Mouse (Mus musculus) fibroblast of lung, adult 2 months (primary cell): ENCODE measurements around the gene 5730596B20Rik.

Source experiments
- DNase-seq: peaks from one replicate; pipeline ENCODE4 v3.0.0-alpha.2; 2011; ENCODE audit warnings: low read depth

The 5730596B20Rik gene

DNA sequence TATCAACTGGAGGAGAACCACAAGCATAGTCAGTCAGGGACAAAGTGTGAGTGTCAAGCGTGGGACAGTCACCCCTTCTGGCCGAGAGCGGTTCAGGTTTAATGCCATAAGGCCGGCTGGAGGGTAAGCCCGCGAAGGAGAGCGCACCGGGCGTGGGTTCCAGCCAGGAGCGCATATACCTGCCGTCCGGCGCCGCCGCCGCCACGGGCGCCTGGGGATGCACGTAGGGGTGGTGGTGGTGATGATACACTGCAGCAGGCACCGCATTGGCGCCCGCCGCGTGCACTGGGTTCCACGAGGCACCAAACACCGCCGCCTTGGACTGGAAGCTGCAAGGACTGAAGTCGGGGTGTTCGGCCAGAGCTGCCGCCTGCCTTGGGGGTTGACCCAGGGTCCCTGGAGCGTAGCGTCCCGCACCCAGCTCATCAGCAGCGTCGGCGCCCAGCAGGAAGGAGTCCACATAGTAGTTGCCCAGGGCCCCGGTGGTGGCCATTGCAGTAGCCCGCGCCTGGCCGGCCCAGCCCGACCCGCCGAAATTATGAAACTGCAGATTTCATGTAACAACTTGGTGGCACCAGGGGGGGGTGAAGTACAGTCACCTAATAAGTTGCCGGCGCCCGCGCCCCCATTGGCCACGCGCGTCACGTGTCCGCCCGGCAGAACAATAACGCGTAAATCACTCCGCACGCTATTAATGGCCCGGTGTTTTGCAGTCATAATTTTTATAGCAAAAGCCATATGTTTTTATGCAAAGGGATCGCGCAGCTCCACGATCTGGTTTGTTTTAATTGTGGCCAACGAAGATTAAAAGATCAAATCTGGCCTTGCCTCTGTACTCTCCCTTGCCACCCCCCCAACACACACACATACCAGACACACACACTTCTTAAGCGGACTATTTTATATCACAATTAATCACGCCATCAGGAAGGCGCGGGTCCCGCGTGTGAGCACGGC, 48.6 kb downstream of the 5730596B20Rik start:
- no peak for DNase-seq

DNA sequence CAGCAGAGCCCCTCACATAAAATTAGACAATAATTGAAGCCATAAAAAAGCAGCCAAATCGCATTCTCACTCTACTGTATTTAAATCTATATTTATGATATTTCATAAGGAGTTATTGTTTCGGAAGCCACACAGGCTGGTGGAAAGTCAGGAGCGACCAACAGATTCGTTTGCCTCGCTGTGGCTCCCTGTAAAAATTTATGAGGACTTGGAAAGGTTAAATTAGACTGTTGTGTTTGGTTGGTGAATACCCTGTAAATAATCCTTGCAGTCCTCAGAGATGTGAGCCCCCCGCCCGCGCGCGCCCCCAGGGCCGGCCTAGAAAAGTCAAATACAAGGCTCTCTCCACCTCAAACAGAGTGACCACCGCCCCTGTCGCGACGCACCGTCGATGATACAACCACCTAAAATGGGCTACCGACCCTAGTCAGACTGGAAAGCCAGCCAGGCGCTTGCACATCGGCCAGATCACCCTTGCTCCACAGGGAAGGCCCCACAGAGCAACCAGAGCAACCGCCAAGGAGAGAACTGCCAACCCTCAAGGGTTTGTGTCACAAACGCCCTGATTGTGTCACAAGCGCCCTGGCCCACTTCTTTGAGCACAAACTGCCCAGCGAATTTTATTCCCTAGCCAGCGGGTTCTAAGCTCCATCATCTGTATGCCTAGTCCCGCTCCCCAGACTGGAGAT, 49.4 kb downstream of the 5730596B20Rik start:
- no peak for DNase-seq

DNA sequence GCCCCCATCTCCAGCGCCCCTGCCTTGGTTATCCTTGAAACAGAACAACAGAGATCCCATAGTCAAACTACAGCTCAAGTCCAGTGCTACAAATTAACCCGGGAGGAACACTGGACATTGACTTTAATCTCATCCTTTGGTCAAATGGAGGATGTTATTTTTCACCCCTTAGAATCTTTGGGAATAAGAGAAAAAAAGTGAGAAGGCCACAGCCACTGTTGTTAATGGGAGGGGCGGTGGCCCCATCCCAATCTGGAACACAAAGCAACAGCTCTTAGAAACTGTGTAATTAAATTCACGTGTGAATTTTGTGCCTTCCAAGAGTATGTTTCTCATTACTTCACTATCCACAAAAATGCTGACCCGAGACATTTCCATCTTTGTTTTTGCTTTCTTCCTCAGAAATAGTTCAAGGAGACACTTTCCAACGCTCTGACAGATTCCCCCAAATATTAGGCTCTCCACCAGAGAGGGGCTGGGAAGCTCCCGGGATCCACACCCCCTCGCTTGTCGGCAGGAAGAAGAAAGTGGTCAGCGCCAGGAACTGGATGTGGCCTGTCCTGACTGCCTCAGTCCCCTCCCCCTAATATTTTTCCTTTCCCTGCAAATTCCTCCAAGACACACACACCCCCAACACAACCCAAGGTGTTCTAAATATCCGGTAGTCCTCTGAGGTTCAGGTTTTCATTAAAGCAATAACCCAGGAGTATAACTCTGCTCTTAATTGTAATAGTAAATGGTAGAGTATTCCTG, 50.3 kb downstream of the 5730596B20Rik start:
- DNase-seq: no peak

DNA sequence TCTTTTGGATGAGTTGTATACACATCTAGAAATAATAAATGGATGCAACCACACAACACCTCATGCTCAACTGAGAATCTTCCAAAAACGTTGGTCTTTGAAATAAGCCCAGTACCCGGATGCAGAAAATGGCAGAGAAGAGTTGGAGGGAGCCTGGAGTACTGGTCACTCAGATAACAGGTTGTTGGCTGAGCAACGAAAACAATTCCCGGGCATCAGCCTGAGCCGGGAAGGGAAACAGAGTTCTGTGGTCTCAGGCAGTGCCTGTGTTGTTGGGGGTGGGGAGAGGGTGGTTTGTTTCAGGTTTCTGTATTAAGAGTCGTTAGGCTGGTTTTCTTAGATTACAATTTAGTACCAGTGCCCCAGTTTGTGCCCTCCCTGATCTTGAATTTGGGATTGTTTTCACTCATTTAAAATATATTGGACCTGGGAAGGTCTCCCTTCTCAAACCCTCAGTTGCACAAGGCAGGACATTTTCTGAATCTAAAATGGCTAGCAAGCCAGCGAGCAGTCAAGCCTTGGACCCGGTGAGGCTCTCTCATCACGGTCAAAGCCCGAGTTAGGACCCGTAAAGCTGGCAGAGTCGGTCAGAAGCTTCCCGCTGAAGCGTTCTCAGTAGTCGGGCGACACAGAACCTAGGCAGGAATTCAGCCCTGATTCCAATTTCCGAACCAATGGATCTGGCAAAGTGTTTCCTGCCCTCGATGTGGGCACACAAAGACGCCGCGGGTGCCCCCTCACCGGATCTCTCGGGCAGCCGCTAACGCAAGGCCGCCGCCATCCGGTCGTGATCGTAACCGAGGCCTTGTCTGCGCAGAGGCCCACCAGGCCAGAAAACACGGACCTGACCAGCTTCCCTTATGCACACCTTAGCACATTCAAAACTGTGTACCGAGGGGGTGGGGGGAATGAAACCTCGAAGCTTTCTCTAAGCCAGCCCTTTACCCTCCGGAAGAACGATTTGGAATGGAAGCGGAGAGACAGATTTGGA, 51.5 kb downstream of the 5730596B20Rik start:
- DNase-seq: no peak

DNA sequence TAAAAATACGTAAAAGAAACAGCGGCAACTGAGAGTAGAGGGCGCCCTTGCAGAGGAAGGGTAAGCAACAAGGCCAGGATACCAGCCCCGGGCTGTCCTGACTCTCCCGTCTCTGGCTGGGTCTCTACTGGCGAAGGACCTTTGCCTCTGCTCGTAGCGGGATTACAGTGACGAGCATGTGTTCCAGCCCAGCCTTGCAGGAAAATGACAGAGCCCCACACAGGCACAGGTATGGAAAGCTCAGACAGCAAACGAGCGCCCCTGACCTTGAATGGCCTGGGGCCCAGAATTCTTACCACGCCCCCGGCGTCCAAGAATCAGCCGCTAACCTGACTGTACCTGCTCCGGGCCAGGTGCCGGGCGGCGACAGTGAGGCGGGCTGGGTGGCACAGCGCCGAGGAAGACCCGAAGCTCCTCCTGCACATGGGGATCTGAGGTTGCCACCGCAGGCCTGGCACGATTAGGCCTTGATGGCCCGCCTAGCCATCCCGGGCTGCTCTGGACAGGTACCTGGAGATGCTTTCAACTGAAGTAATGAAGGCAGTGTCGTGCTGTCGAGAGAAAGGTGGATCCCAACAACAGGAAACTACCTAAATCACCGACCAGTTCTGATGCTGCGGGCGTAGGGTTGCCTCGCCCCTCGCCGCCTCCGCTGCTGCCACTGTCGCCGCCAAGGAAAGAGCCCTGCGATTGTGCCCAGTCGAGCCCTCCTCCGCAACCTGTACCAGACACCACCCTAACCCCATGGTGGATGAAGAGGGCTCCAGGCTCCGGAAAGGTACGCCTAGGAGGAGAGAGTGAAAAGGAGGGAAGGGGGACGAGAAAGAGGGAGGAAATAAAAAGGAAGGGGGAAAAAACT, 52.5 kb downstream of the 5730596B20Rik start:
- DNase-seq: no peak
